Mouse (Mus musculus): ENCODE data around the gene Gm28047. TPM values are rescaled to one million over a fixed set of nuclear protein-coding genes. Genes with fewer than 3 reads are reported as not detected.
"Not testable (repeated sequence)": the region's sequence is repeated elsewhere in the genome, so short reads cannot be mapped to it uniquely, and the experiment has no call there.

The Gm28047 gene
- total RNA-seq (2021) = 1 to 10 TPM; 1.5 to 3.6 TPM

DNA sequence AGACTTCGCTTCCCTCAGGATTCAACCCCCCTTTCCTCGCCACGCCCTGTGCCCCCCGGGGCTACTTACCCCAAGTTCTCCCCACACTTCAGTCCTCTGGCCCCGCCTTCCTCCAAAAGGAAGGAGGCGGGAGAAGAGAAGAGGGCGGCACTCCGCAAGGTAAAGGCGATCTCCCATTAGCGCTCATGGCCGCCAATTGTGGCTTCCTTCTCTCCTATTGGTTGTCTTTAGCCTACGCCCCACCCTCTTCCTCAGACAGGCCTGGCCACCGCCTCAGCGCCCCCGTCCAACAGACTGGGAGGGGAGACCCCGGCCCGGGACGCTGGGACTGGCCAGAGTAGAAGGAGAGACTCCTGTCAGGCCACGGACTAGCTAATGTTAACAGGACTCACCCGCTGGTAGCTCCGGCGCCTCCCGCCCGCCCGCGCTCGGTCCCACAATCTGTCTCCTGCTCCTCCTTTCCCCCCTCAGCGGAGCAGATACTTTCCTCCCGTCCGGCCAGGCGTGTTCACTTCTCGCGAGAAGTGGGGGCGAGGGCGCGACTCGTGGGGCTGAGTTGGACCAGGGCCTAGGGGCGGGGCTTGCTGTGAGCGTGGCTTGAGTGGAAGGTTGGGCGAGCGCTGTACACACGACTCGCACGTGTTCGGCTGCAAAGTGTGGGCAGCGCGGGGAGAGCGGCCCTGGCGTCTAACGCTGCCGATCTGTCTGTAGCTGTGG is at the start of gene Gm28047, which contains the start of gene Atf7:
Gene Gm28047, minus strand, starts transcription at position 98 of the 717 bp plus-strand sequence.
Gene Atf7, minus strand, starts transcription at position 495 of the 717 bp plus-strand sequence.
- DNase-seq (ENCODE audit: extremely low spot score in 1 of 2, low spot score in 1 of 2) = peak; percentile 97 to 99

- peak in 1 of 2 experiments; percentile 37 for DNase-seq (ENCODE audit: extremely low spot score in 1 of 2, low spot score in 1 of 2)
These were observed 48.7 kb upstream of the Gm28047 start for GRCm38 (mm10) chr15:102673548-102673947.

- DNase-seq (ENCODE audit: extremely low spot score in 1 of 2, low spot score in 1 of 2) = peak; percentile 31 to 52
These were observed 47.6 kb upstream of the Gm28047 start, which contains the start of gene Atp5g2 for GRCm38 (mm10) chr15:102672215-102673071. TSS of gene Atp5g2 (minus strand) at chr15:102672352.

DNA sequence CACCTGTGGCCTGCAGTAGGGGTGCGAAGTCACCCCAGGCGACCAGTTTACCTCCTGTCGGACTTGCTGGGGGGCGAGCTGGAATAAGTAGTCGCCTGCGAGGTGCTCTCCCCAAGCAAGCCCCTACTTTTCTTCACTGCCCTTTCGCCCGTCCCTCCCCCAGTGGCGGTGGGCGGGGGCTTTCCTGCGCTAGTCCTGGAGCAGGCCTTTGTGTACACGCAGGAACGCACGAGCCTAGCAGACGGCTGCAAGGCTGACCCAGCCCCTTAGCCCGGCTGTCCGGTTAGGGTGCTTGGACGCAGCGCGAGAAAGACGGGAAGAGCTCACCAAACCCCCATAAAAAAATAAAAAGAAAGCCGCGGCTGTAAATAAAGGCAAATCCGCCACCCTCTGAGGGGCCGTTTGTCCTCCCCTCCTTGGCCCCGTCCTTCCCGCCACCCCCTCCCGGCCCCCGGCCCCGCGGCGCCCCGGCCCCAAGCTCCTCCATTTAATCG is 46.9 kb upstream of the Gm28047 start:
- peak; percentile 59 to 64 for DNase-seq (ENCODE audit: extremely low spot score in 1 of 2, low spot score in 1 of 2)

DNA sequence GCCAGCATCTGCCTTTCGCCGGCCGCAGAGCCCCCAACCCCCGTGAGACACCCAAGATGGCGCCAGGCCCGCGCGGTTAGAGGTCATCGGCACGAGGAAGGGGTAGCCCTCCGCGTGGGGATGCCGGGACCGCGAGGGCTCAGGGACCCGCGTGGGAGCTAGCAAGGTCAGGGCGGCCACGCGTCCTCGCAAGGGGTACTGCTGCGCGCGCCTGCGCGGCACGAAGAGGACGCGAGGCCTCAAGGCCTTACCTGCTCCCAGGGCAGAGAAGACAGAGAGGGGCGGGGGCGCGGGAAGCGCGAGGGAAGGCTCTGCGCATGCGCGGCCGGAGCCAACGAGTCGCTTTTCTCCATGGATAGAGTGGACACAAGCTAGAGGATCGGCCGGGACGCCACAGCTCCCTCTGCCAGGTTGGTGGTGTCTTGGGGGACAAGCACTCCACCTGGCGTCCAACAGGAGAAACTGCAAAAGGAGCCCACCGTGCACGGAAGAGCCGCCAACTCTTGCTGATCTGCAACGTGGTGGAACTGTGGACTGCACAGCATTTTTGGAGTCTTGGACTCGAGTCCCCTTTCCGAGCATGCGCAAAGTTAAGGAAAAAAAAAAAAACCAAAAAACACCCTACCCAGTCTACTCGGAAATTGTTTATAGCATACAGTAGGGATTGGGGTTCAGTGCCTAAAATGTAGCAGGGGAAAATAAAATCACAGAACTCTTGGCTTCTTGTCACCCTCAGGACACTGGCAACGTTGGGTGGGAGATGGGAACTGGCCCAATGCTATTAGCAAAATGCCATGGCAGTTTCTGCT is 46.1 kb upstream of the Gm28047 start:
- peak; percentile 88 to 94 for DNase-seq (ENCODE audit: extremely low spot score in 1 of 2, low spot score in 1 of 2)

DNA sequence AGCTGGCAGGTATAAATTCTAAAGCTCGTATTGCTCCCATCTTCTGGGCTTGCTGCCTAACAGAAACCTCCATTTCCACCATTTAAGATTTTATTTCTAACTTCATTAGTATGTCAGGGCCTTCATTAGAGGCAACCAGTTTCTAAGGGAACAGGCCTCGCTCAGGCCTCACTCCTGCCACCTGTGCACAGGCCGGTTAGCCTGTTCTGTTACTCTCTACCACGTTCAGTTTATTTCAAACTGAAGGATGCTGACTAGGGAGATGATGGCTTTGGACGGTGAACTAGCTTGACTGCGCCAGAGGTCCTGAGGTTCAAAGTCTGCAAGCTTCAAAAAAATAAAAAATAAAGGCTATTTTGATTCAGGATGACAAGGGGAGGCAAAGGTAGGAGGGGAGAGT is 45.4 kb upstream of the Gm28047 start:
- no peak for DNase-seq (ENCODE audit: extremely low spot score in 1 of 2, low spot score in 1 of 2)

GRCm38 (mm10) chr15:102669571-102669970 is 44.7 kb upstream of the Gm28047 start:
- DNase-seq (ENCODE audit: extremely low spot score in 1 of 2, low spot score in 1 of 2) = no peak

DNA sequence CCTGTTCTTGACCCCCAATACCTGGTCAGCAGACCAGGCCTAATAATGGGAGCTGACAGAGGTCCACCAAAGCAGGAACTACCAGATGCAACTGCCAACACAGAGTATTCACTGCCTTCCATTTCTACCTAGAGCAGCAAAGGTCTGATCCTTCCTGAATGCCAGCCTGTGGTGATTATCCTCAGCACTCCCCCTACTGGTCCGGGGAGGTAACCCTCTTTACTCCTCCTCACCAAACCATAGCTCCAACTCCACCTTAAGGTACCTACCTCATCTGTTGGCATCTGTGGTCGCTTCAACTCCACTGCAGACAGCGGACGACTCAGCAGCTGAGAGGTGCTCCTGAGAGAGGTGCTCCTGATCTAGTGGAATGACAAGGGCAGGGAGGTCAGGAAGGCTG is 40.6 kb upstream of the Gm28047 start:
- peak in 1 of 2 experiments; percentile 60 for DNase-seq (ENCODE audit: extremely low spot score in 1 of 2, low spot score in 1 of 2)

GRCm38 (mm10) chr15:102663825-102664224 is 39.0 kb upstream of the Gm28047 start:
- DNase-seq (ENCODE audit: extremely low spot score in 1 of 2, low spot score in 1 of 2) = no peak

DNA sequence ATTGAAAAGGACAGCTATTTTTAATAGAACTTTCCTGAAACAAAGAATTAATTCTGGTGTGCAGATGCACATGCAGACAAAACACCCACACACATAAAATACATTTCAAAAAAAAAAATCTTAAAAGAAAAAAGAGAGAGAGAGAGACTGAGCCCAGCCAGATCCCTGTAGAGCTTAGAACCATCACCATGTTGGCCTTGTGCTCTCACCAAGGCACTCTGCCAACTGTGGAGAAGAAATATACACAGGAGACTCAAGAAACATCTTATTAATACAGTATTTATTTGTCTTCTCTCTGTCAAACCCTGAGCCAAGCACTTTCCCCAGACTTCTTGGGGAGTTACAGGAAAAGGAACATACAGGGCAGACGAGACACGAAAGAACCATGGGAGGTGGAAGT is 37.7 kb upstream of the Gm28047 start:
- not testable (repeated sequence) for DNase-seq (ENCODE audit: extremely low spot score in 1 of 2, low spot score in 1 of 2)

- no peak for DNase-seq (ENCODE audit: extremely low spot score in 1 of 2, low spot score in 1 of 2)
These were observed 33.1 kb upstream of the Gm28047 start for GRCm38 (mm10) chr15:102657926-102658381.

- no peak for DNase-seq (ENCODE audit: extremely low spot score in 1 of 2, low spot score in 1 of 2)
These were observed 31.8 kb upstream of the Gm28047 start for GRCm38 (mm10) chr15:102656658-102657057.

DNA sequence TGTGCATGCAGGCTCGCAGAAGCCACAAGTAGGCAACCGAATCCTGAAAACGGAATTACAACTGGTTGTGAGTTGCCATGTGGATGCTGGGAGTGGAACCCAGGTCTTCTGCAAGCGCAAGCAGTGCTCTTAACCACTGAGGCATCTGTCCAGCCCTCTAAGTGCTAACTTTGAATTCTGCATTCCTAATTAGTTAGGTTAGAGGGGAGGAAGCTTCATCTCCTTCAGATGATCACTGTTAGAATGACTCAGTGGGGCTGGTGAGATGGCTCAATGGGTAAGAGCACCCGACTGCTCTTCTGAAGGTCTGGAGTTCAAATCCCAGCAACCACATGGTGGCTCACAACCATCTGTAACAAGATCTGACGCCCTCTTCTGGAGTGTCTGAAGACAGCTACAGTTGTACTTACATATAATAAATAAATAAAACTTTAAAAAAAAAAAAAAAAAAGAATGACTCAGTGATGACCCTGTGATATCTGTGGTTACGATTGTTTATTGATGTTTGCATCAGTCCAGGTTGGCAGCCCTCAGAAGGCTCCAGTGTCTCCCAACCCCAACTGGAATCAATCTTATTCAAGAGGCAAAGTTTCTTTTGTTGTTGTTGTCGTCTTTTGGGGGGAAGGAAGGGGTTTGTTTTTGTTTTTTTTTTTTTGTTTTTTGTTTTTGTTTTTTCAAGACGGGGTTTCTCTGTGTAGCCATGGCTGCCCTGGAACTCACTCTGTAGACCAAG is 27.2 kb upstream of the Gm28047 start:
- DNase-seq (ENCODE audit: extremely low spot score in 1 of 2, low spot score in 1 of 2) = not testable (repeated sequence)

- no peak for DNase-seq (ENCODE audit: extremely low spot score in 1 of 2, low spot score in 1 of 2)
These were observed 26.2 kb upstream of the Gm28047 start for GRCm38 (mm10) chr15:102651107-102651506.

DNA sequence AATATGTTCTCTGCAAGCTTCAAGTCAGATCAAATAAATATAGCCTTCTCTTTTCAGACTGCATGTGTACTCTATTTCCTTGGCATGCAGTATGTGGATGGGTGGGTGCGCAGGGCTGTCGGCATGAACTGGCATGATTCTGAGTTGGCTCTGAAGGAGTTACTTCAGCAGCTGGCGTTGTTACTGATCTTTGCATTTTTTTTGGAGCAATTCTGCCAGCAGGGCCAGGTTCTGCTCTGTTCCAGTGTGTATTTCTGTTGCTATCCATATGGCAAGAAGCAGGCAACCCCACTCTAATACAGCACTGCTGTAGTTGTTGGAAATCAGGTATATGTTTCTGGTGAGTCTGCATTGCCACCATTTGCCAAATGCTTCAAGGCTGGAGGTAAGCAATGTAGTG is 10.9 kb upstream of the Gm28047 start:
- peak in 1 of 2 experiments; percentile 11 for DNase-seq (ENCODE audit: extremely low spot score in 1 of 2, low spot score in 1 of 2)

DNA sequence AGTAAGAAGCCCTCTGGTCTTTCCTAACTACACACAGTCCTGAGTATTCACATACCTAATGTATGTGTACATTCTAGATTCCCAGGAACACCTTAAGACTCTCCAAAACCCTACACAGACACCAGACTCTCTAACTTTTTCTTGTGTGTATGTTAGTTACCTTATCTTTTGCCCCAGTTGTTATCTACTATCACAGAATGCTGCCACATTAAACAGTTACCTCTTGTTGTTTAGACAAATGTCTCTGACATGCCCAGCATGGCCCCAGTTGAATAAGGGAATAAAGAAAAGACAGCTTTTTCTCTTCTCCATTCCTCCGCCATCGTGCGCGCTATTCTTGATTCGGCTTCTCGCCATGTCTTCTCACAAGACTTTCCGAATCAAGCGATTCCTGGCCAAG is 9.8 kb upstream of the Gm28047 start:
- DNase-seq (ENCODE audit: extremely low spot score in 1 of 2, low spot score in 1 of 2) = no peak

DNA sequence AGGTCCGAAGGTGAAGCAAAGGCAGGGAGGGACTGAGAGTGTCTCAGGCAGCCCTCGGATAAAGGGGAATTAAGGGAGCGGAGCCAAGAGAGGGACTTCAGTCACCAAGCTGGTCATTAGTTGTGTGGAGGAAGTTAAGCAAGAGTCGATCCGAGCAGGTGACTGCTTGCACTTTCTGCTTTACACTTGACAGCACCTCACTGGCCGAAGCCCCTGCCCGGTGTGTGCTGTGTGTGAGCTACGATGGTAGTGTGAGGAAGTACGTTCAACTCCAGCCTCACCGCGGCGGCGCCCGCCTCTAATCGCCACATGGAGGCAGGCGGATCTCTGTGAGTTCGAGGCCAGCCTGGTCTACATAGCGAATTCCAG is 804 bp upstream of the Gm28047 start:
- DNase-seq (ENCODE audit: extremely low spot score in 1 of 2, low spot score in 1 of 2) = peak in 1 of 2 experiments; percentile 39

GRCm38 (mm10) chr15:102624291-102624969 is 437 bp downstream of the Gm28047 start:
- peak; percentile 11 to 17 for DNase-seq (ENCODE audit: extremely low spot score in 1 of 2, low spot score in 1 of 2)

DNA sequence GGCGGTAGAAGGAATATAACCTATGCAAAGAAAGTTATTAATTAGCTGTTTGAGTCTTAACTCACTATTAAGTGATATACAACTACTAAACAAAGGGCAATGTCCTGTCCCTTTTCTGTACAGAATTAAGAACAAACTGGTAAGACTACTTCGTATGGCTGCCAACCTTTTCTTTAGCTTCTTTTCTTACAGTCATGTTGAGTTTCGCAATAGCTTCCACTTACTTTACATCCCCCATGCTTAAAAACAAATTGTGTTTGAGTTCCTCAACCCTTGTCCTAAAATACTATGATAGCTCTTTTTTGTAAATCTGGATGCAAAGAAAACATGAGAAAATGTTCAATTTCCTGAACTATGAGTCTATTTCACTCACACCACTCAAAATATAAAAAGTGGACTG is 1.7 kb downstream of the Gm28047 start:
- DNase-seq (ENCODE audit: extremely low spot score in 1 of 2, low spot score in 1 of 2) = no peak

All from layer of hippocampus, postnatal 25 days (tissue).